Mouse (Mus musculus): Measurements from ENCODE around the gene Tiam2. TPM values are rescaled to one million over a fixed set of nuclear protein-coding genes. Genes with fewer than 3 reads are reported as not detected.

Gene Tiam2
- polyA plus RNA-seq, 1 experiment from 2014 or later: 0.56 TPM

DNA sequence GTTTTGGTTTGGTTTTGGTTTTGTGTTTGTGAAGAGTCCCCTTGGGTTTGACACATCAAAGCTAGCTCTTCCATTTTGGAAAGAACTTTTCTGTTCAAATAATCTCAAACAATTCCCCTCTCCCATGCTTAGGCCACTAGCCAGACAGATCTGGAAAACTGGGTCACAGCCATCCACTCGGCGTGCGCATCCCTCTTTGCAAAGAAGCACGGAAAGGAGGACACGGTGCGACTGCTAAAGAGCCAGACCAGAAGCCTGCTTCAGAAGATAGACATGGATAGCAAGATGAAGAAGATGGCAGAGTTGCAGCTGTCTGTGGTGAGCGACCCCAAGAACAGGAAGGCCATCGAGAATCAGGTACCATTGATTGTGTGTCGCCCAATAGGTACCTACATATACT lies 102.3 kb downstream of the Tiam2 start:
- ATAC-seq (no peak), DNase-seq (no peak)
- no peaks in the 10 kb centered on the region for H3K36me3 ChIP-seq (replicated peaks; ENCODE audit: insufficient read depth, low read length)
- no peak overlapping the region for H3K27ac ChIP-seq (ENCODE audit: low read depth)
- H3K4me3 ChIP-seq (ENCODE audit: low read depth, low read length): no peak overlapping the region
- H3K4me1 ChIP-seq (ENCODE audit: insufficient read depth): no peaks in the 10 kb centered on the region
- WGBS (ENCODE audit: insufficient replicate concordance): 85% methylated on average over 9 of the region's 9 CpGs
- no peak overlapping the region for H3K4me2 ChIP-seq (ENCODE audit: low read depth, low read length)
- no peak for TF ChIP-seq EP300 (IDR thresholded peaks at IDR 0.05; ENCODE audit: low read depth)
- no peak for TF ChIP-seq CTCF (IDR thresholded peaks at IDR 0.05; ENCODE audit: low read depth)
- no peaks in the 10 kb centered on the region for H3K27me3 ChIP-seq (ENCODE audit: insufficient read depth, low read length)
- no peak overlapping the region for H3K9ac ChIP-seq (replicated peaks)
- no peaks in the 10 kb centered on the region for H3K9me3 ChIP-seq (ENCODE audit: low read length)

DNA sequence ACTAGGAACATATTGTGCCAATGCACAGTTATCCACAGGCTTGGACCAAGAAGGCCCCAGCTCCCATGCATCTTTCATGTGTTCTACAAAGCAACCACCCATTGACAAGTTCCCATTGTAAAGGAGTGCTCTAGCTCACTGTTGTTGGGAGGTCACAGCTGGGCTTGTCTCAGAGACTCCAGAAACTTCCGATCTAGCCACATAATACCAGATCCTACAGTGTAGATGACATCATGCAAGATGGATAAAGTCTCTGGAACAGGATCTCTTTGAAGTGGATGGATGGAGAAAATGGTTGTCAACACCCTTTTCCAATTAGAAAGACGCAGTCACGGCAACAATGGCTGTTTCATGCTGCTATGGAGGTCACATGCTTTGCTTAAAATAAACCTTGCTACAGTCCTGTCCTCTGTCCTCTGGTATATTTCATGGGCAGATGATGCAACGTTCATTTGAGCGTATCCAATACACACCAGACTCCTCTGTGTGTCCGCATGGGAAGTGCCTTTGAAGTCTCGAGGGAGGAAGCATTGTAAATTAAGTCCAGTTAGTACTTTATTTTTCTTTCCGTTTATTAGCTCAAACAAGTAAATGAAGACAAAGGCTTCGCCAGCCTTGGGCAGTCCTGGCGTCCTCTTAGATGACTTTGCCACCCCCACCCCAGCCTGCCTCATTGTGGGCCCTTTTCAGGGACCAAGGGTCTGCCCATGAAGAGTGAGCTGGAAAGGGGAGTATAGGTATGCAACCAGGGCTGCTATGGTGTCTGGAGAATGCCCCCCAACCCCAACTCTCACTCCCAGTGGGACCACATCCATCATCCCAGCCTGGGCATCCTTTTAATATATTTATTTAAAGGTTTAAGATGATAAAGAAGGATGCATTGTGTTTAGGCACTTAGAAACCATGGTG lies 106.5 kb downstream of the Tiam2 start:
- Histone ChIP-seq H3K9ac (replicated peaks) (no peak overlapping the region), H3K4me1 (ENCODE audit: insufficient read depth) (no peaks in the 10 kb centered on the region), H3K9me3 (ENCODE audit: low read length) (no peaks in the 10 kb centered on the region), H3K4me2 (ENCODE audit: low read depth, low read length) (no peak overlapping the region), H3K36me3 (replicated peaks; ENCODE audit: insufficient read depth, low read length) (no peaks in the 10 kb centered on the region), H3K27ac (ENCODE audit: low read depth) (no peak overlapping the region), H3K27me3 (ENCODE audit: insufficient read depth, low read length) (no peaks in the 10 kb centered on the region), H3K4me3 (ENCODE audit: low read depth, low read length) (no peak overlapping the region)
- DNase-seq (no peak), ATAC-seq (no peak)
- 71% methylated on average over 10 of the region's 10 CpGs for WGBS (ENCODE audit: insufficient replicate concordance)
- TF ChIP-seq EP300 (IDR thresholded peaks at IDR 0.05; ENCODE audit: low read depth) (no peak), CTCF (IDR thresholded peaks at IDR 0.05; ENCODE audit: low read depth) (no peak)

GRCm38 (mm10) chr17:3433521-3434271 lies 107.3 kb downstream of the Tiam2 start:
- no peak overlapping the region for H3K27ac ChIP-seq (ENCODE audit: low read depth)
- 70% methylated on average over 3 of the region's 3 CpGs for WGBS (ENCODE audit: insufficient replicate concordance)
- DNase-seq: no peak

GRCm38 (mm10) chr17:3435299-3435698 lies 108.9 kb downstream of the Tiam2 start:
- ATAC-seq (no peak), DNase-seq (no peak)
- H3K36me3 ChIP-seq (replicated peaks; ENCODE audit: insufficient read depth, low read length): no peaks in the 10 kb centered on the region
- no peaks in the 10 kb centered on the region for H3K27me3 ChIP-seq (ENCODE audit: insufficient read depth, low read length)
- no peak overlapping the region for H3K27ac ChIP-seq (ENCODE audit: low read depth)
- TF ChIP-seq EP300 (IDR thresholded peaks at IDR 0.05; ENCODE audit: low read depth) (no peak), CTCF (IDR thresholded peaks at IDR 0.05; ENCODE audit: low read depth) (no peak)
- H3K4me2 ChIP-seq (ENCODE audit: low read depth, low read length): no peak overlapping the region
- H3K9me3 ChIP-seq (ENCODE audit: low read length): no peaks in the 10 kb centered on the region
- no peak overlapping the region for H3K4me3 ChIP-seq (ENCODE audit: low read depth, low read length)
- no peak overlapping the region for H3K9ac ChIP-seq (replicated peaks)
- 24% methylated on average over 1 of the region's 1 CpGs for WGBS (ENCODE audit: insufficient replicate concordance)
- no peaks in the 10 kb centered on the region for H3K4me1 ChIP-seq (ENCODE audit: insufficient read depth)

More at GRCm38 (mm10) chr17:3433521-3434271, 107.3 kb downstream of the Tiam2 start:
- ATAC-seq: no peak
- no peak overlapping the region for H3K4me2 ChIP-seq (ENCODE audit: low read depth, low read length)
- no peaks in the 10 kb centered on the region for H3K9me3 ChIP-seq (ENCODE audit: low read length)
- H3K4me3 ChIP-seq (ENCODE audit: low read depth, low read length): no peak overlapping the region
- H3K9ac ChIP-seq (replicated peaks): no peak overlapping the region
- no peaks in the 10 kb centered on the region for H3K27me3 ChIP-seq (ENCODE audit: insufficient read depth, low read length)
- no peaks in the 10 kb centered on the region for H3K4me1 ChIP-seq (ENCODE audit: insufficient read depth)
- no peak for TF ChIP-seq EP300 (IDR thresholded peaks at IDR 0.05; ENCODE audit: low read depth)
- no peak; the same call in 1 of the 2 replicates for TF ChIP-seq CTCF (IDR thresholded peaks at IDR 0.05; ENCODE audit: low read depth)
- no peaks in the 10 kb centered on the region for H3K36me3 ChIP-seq (replicated peaks; ENCODE audit: insufficient read depth, low read length)

GRCm38 (mm10) chr17:3436841-3437515 lies 110.6 kb downstream of the Tiam2 start:
- no peak for ATAC-seq
- 82% methylated on average over 12 of the region's 12 CpGs for WGBS (ENCODE audit: insufficient replicate concordance)

More at GRCm38 (mm10) chr17:3436841-3437515, 110.6 kb downstream of the Tiam2 start:
- H3K27me3 ChIP-seq (ENCODE audit: insufficient read depth, low read length): no peaks in the 10 kb centered on the region
- no peak for TF ChIP-seq CTCF (IDR thresholded peaks at IDR 0.05; ENCODE audit: low read depth)
- TF ChIP-seq EP300 (IDR thresholded peaks at IDR 0.05; ENCODE audit: low read depth): no peak
- H3K9me3 ChIP-seq (ENCODE audit: low read length): no peaks in the 10 kb centered on the region
- no peak overlapping the region for H3K4me2 ChIP-seq (ENCODE audit: low read depth, low read length)
- H3K36me3 ChIP-seq (replicated peaks; ENCODE audit: insufficient read depth, low read length): no peaks in the 10 kb centered on the region
- no peak overlapping the region for H3K27ac ChIP-seq (ENCODE audit: low read depth)
- no peaks in the 10 kb centered on the region for H3K4me1 ChIP-seq (ENCODE audit: insufficient read depth)
- H3K9ac ChIP-seq (replicated peaks): no peak overlapping the region
- no peak overlapping the region for H3K4me3 ChIP-seq (ENCODE audit: low read depth, low read length)
- DNase-seq: no peak

All from liver, postnatal 0 days (tissue).